Mouse (Mus musculus) embryonic facial prominence, embryonic 11.5 days (tissue): Measurements from ENCODE around the gene Wnt6. TPM values are rescaled to one million over a fixed set of nuclear protein-coding genes. Genes with fewer than 3 reads are reported as not detected.

ENCODE experiments used
- ATAC-seq: fragments of 200-750 bp; cut with Nextera tagmentation; replicated peaks from 2 replicates; pipeline ENCODE4 v1.8.0; 2017; ENCODE audit warnings: low read depth; ENCODE audit not compliant: insufficient number of reproducible peaks, low FRiP score, low TSS enrichment
- DNase-seq: peaks from one replicate; pipeline ENCODE4 v3.0.0-alpha.2; 2015; ENCODE audit warnings: low spot score
- H3K27ac ChIP-seq: fragments of 300-500 bp; sonication (generic); replicated peaks from 2 replicates; pipeline ENCODE4 v1.5.1; 2014; ENCODE audit warnings: mild to moderate bottlenecking, low read depth, low read length, control low read depth
- H3K27me3 ChIP-seq: fragments of 300-500 bp; sonication (generic); 2 replicates; pipeline ENCODE4 v1.6.1; 2014; ENCODE audit warnings: mild to moderate bottlenecking, low read length, moderate library complexity, mixed read lengths; ENCODE audit not compliant: control insufficient read depth, insufficient read depth
- H3K36me3 ChIP-seq: fragments of 300-500 bp; sonication (generic); replicated peaks from 2 replicates; pipeline ENCODE4 v1.6.1; 2014; ENCODE audit warnings: low read depth, mild to moderate bottlenecking, low read length, moderate library complexity, mixed read lengths; ENCODE audit not compliant: control insufficient read depth, insufficient read depth
- H3K4me1 ChIP-seq: fragments of 300-500 bp; sonication (generic); 2 replicates; pipeline ENCODE4 v1.6.1; 2014; ENCODE audit warnings: low read length, mixed read lengths; ENCODE audit not compliant: control insufficient read depth, insufficient read depth
- H3K4me2 ChIP-seq: fragments of 300-500 bp; sonication (generic); 2 replicates; pipeline ENCODE4 v1.6.1; 2014; ENCODE audit warnings: low read depth, mild to moderate bottlenecking, control low read depth, low read length, moderate library complexity
- H3K4me3 ChIP-seq: fragments of 300-500 bp; sonication (generic); 2 replicates; pipeline ENCODE4 v1.5.1; 2014; ENCODE audit warnings: low read depth, low read length, control low read depth
- H3K9ac ChIP-seq: fragments of 300-500 bp; sonication (generic); replicated peaks from 2 replicates; pipeline ENCODE4 v1.6.1; 2014; ENCODE audit warnings: mild to moderate bottlenecking, control low read depth, low read length
- H3K9me3 ChIP-seq: fragments of 300-500 bp; sonication (generic); replicated peaks from 2 replicates; pipeline ENCODE4 v1.6.1; 2016; ENCODE audit warnings: mild to moderate bottlenecking, low read length, inconsistent platforms, mixed read lengths; ENCODE audit not compliant: control insufficient read depth
- WGBS: fragments of 180-500 bp; shearing (Covaris S2); extraction: QIAGEN DNeasy Blood & Tissue Kit; methylation state at CpG from one replicate; pipeline ENCODE4 v1.1.7; 2014; 5-methylcytosine and 5-hydroxymethylcytosine counted together
- polyA plus RNA-seq: library from polyadenylated mRNA; unstranded; fragments of >200 nt; fragmentation: Nextera tagmentation; extraction: Ambion mirVana; gene quantifications from 2 replicates; pipeline ENCODE4 v1.2.1, GENCODE M21; 2014

The Wnt6 gene
- polyA plus RNA-seq, 1 experiment from 2014 or later = 15.5 TPM

GRCm38 (mm10) chr1:74782045-74782444, 10.4 kb downstream of the Wnt6 start:
- no peaks in the 10 kb centered on the region for H3K36me3 ChIP-seq
- no peaks in the 10 kb centered on the region for H3K9me3 ChIP-seq
- peaks cover 58% of the 10 kb centered on the region for H3K27me3 ChIP-seq
- whole genome bisulfite sequencing = 10% methylated on average over 14 of the region's 14 CpGs
- H3K4me1 ChIP-seq = peaks cover 5% of the 10 kb centered on the region
- H3K27ac ChIP-seq = no peak overlapping the region
- no peak for DNase-seq
- no peak for ATAC-seq
- H3K4me2 ChIP-seq = no peak overlapping the region
- no peak overlapping the region for H3K4me3 ChIP-seq
- no peak overlapping the region for H3K9ac ChIP-seq

- Histone ChIP-seq H3K36me3 (no peaks in the 10 kb centered on the region), H3K9ac (no peak overlapping the region), H3K4me3 (peak overlapping the region; percentile 40), H3K27ac (no peak overlapping the region), H3K9me3 (no peaks in the 10 kb centered on the region), H3K4me1 (peaks cover 5% of the 10 kb centered on the region), H3K27me3 (peaks cover 64% of the 10 kb centered on the region), H3K4me2 (peak overlapping the region; percentile 67)
- ATAC-seq (no peak), DNase-seq (no peak)
- WGBS = 5% methylated on average over 13 of the region's 13 CpGs
Observed at GRCm38 (mm10) chr1:74783554-74783953, 11.9 kb downstream of the Wnt6 start.

- DNase-seq = peak; percentile 74
- Histone ChIP-seq H3K9ac (peak overlapping the region; percentile 36; the same call in 1 of the 2 replicates), H3K27me3 (peaks cover 67% of the 10 kb centered on the region), H3K27ac (no peak overlapping the region), H3K4me3 (peak overlapping the region; percentile 40), H3K9me3 (no peaks in the 10 kb centered on the region), H3K4me2 (peak overlapping the region; percentile 67), H3K4me1 (peaks cover 5% of the 10 kb centered on the region), H3K36me3 (no peaks in the 10 kb centered on the region)
- under 1% methylated on average over 66 of the region's 67 CpGs for WGBS
- no peak for ATAC-seq
Observed at GRCm38 (mm10) chr1:74784041-74784759, 12.5 kb downstream of the Wnt6 start.

GRCm38 (mm10) chr1:74787846-74788245, 16.2 kb downstream of the Wnt6 start:
- Histone ChIP-seq H3K9me3 (no peaks in the 10 kb centered on the region), H3K27me3 (peaks cover 74% of the 10 kb centered on the region), H3K9ac (no peak overlapping the region), H3K4me1 (peaks cover 6% of the 10 kb centered on the region), H3K36me3 (no peaks in the 10 kb centered on the region), H3K4me2 (no peak overlapping the region), H3K27ac (no peak overlapping the region), H3K4me3 (no peak overlapping the region)
- 6% methylated on average over 7 of the region's 7 CpGs for WGBS
- no peak for ATAC-seq
- peak; percentile 93 for DNase-seq

- no peak overlapping the region for H3K9ac ChIP-seq
- H3K4me1 ChIP-seq = peaks cover 6% of the 10 kb centered on the region
- DNase-seq (no peak), ATAC-seq (no peak)
- no peak overlapping the region for H3K27ac ChIP-seq
- H3K36me3 ChIP-seq = no peaks in the 10 kb centered on the region
- H3K9me3 ChIP-seq = no peaks in the 10 kb centered on the region
- 10% methylated on average over 6 of the region's 6 CpGs for WGBS
- H3K4me2 ChIP-seq = no peak overlapping the region
- peaks cover 74% of the 10 kb centered on the region for H3K27me3 ChIP-seq
- no peak overlapping the region for H3K4me3 ChIP-seq
Observed at GRCm38 (mm10) chr1:74788603-74789176, 17.0 kb downstream of the Wnt6 start.

GRCm38 (mm10) chr1:74790095-74790494, 18.4 kb downstream of the Wnt6 start:
- Histone ChIP-seq H3K27me3 (peaks cover 75% of the 10 kb centered on the region), H3K27ac (no peak overlapping the region), H3K36me3 (no peaks in the 10 kb centered on the region), H3K9ac (no peak overlapping the region), H3K4me1 (peaks cover 14% of the 10 kb centered on the region), H3K9me3 (no peaks in the 10 kb centered on the region), H3K4me2 (no peak overlapping the region), H3K4me3 (no peak overlapping the region)
- DNase-seq (no peak), ATAC-seq (no peak)
- WGBS = 7% methylated on average over 3 of the region's 3 CpGs

- peak within 1 kb of the TSS; percentile 25 for H3K4me3 ChIP-seq
- H3K27me3 ChIP-seq = peaks cover 75% of the 10 kb centered on the region
- H3K4me2 ChIP-seq = peak within 1 kb of the TSS; percentile 14
- 3% methylated on average over 11 of the region's 11 CpGs for WGBS
- peaks cover 15% of the 10 kb centered on the region for H3K4me1 ChIP-seq
- H3K36me3 ChIP-seq = no peaks in the 10 kb centered on the region
- H3K27ac ChIP-seq = no peak within 1 kb of the TSS
- H3K9me3 ChIP-seq = no peaks in the 10 kb centered on the region
- H3K9ac ChIP-seq = no peak within 1 kb of the TSS
- DNase-seq (no peak), ATAC-seq (no peak)
Observed at GRCm38 (mm10) chr1:74791249-74791648, 19.6 kb downstream of the Wnt6 start, which contains the start of gene Wnt10a. TSS of gene Wnt10a (plus strand) at chr1:74791516.
